Mouse (Mus musculus): Measurements from ENCODE around the gene Psma6. TPM values are rescaled to one million over a fixed set of nuclear protein-coding genes. Genes with fewer than 3 reads are reported as not detected.
A peak's percentile ranks its signal among the peaks of the same experiment; 100 is the strongest.

Gene Psma6
- polyA plus RNA-seq, 1 experiment from 2014 or later: 435 TPM

DNA sequence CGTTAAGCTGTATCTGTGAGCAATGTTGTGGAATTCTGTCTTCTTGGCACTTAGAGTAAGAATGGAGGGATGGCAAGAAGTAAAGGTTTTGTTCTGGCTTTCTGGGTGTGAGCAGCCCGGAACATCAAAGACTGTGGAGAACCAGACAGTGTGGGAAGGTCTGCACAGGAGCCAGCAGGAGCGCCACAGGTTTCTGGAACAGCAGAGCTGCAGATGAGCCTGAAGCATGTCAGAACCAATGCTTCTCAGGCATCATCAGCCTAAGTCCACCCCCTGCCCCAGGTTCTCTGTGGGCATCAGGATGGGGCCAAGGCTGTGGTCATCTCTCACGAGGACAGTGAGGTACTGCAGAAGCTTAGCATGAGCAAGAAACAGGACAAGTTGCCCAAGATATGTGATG, 12.5 kb downstream of the Psma6 start:
- no peak overlapping the region for H3K9ac ChIP-seq
- ATAC-seq (ENCODE audit: insufficient number of reproducible peaks, insufficient read depth, low FRiP score, low TSS enrichment): no peak
- no peaks in the 10 kb centered on the region for H3K27me3 ChIP-seq
- no peaks in the 10 kb centered on the region for H3K36me3 ChIP-seq
- 94% methylated on average over 4 of the region's 4 CpGs for WGBS
- H3K4me2 ChIP-seq (replicated peaks): no peak overlapping the region
- no peaks in the 10 kb centered on the region for H3K9me3 ChIP-seq
- peaks cover 12% of the 10 kb centered on the region for H3K4me1 ChIP-seq
- no peak overlapping the region for H3K27ac ChIP-seq
- H3K4me3 ChIP-seq: no peak overlapping the region

DNA sequence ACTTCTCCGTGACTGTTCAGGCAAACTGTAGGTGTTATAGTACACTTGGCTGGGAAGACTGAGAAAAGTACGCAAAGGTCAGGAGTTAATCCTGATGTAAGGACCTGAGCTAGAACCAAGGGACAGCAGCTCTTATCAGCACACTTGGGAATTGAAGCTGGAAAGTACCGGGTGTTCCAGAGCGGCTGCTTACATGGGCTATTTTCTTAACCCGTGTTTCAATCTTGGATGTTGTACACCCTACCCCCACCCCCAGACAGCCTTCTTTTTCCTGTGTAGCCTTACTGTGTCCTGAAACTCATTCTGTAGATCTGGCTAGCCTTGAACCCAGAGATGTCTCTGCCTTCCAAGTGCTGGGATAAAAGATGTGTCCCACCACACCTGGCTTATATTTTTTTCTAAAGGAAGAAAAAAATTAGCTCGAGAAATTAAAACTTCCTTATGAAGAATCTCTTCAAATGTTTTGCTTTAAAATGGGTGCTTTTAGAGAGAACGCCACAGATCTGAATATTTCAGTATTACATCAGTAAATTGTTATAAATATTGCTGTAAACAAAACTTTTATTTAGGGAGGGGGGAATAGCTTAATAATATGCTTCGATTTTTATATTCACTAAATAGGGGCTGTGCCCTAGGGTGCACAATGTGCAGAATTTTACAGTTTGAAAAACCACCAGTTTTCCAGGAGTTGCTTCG, 13.7 kb downstream of the Psma6 start:
- no peak for ATAC-seq (ENCODE audit: insufficient number of reproducible peaks, insufficient read depth, low FRiP score, low TSS enrichment)
- Histone ChIP-seq H3K4me3 (peak overlapping the region; percentile 89), H3K9ac (peak overlapping the region; percentile 87), H3K9me3 (no peaks in the 10 kb centered on the region), H3K27me3 (no peaks in the 10 kb centered on the region), H3K4me1 (peaks cover 12% of the 10 kb centered on the region), H3K4me2 (replicated peaks) (peak overlapping the region; percentile 57), H3K27ac (peak overlapping the region; percentile 93), H3K36me3 (no peaks in the 10 kb centered on the region)
- 71% methylated on average over 9 of the region's 9 CpGs for WGBS

DNA sequence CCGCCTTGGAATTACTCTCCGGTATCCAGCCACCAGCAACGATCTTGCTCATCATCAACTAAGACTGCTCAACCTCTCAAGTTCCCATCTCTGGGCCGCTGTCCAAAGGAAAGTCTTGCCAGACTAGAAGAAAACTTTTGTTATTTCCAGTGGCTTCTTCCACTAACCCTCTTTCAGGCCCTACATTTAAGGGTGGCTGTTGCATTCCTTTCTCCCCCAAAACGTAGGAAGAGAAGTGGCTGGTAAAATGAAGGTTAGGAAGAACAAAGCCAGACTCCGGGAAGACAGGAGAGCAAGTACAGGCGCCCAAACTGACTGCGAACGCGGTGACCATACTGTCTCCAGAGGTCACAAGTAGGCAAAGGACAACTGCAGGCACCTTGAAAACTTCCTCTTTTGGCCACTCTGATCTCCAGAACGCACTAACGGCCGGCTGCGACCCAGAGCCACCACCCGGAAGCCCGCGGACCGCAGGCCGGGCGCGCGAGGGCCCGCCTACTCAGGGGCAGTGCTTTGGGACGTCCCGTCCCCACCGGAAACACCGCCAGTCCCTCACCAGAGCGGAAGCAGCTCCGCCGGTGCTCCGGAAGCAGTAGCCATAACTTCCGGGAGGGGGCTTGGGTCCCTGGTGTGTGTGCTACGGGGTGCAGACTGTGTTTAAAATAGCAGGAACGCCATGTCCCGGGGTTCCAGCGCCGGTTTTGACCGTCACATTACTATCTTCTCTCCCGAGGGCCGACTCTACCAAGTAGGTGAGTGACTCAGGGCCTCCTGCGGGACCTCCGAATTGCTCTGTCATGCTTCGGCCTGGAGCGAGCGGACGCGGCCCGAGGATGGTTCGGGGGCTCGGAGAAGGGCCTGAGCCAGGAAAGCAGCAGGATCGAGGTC, 14.5 kb downstream of the Psma6 start:
- Histone ChIP-seq H3K4me1 (peaks cover 12% of the 10 kb centered on the region), H3K4me3 (peak overlapping the region; percentile 89), H3K27ac (peak overlapping the region; percentile 93), H3K27me3 (no peaks in the 10 kb centered on the region), H3K9ac (peak overlapping the region; percentile 87), H3K4me2 (replicated peaks) (peak overlapping the region; percentile 97), H3K9me3 (no peaks in the 10 kb centered on the region), H3K36me3 (0 out of 2 replicates have a peak, but pooled peaks cover 3% of the 10 kb centered on the region)
- 1% methylated on average over 51 of the region's 51 CpGs for WGBS
- ATAC-seq (ENCODE audit: insufficient number of reproducible peaks, insufficient read depth, low FRiP score, low TSS enrichment): peak; percentile 99

DNA sequence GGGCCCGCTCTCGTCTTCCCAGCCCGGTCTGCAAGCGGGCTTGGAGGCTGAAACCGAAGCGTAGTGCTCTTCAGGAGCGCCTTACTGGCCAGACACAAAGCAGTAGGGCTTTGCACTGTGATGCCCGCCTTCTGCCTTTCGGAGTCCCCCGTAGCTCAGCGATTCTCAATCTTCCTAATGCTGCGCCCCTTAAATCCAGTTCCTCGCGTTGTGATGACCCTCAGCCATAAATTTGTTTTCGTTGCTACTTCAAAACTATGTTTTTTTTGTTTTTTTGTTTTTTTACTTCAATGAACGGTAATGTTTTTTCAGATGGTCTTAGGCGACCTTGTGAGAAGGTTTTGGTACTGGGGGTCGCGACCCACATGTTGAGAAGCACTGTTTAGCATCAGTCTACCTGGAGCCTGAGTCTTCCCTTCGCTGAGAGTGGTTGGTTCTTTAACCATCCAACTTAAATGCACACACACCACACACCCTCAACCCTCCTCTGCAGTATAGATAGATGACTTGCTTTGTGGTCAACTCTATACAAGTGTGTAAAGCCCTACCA, 15.2 kb downstream of the Psma6 start:
- 0 out of 2 replicates have a peak, but pooled peaks cover 8% of the 10 kb centered on the region for H3K36me3 ChIP-seq
- no peak for ATAC-seq (ENCODE audit: insufficient number of reproducible peaks, insufficient read depth, low FRiP score, low TSS enrichment)
- under 1% methylated on average over 20 of the region's 20 CpGs for WGBS

DNA sequence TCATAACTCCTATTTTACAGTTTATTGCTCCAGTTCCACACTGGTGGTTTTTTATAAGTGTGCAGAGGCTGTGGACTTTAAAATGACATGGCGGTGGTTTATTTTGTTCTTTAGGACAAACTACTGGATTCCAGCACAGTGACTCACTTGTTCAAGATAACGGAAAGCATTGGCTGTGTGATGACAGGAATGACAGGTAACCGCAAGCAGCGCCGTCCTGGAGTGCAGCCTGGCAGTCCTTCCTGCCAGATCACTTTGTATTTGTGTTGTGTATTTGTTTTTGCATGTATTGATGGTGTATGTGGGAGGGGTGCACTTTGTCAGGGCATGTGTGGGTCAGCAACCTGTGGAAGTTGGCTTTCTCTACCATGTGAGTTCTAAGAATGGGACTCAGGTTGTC, 23.9 kb downstream of the Psma6 start:
- no peak overlapping the region for H3K27ac ChIP-seq
- no peak overlapping the region for H3K4me2 ChIP-seq (replicated peaks)
- ATAC-seq (ENCODE audit: insufficient number of reproducible peaks, insufficient read depth, low FRiP score, low TSS enrichment): no peak
- H3K36me3 ChIP-seq: peaks cover 50% of the 10 kb centered on the region
- H3K9ac ChIP-seq: no peak overlapping the region
- WGBS: 92% methylated on average over 5 of the region's 5 CpGs
- no peaks in the 10 kb centered on the region for H3K27me3 ChIP-seq
- H3K4me3 ChIP-seq: no peak overlapping the region
- H3K9me3 ChIP-seq: no peaks in the 10 kb centered on the region
- no peaks in the 10 kb centered on the region for H3K4me1 ChIP-seq

More for the DNA sequence above, 15.2 kb downstream of the Psma6 start:
- Histone ChIP-seq H3K27me3 (no peaks in the 10 kb centered on the region), H3K27ac (peak overlapping the region; percentile 93), H3K4me1 (peaks cover 12% of the 10 kb centered on the region), H3K9ac (peak overlapping the region; percentile 87), H3K4me3 (peak overlapping the region; percentile 89), H3K4me2 (replicated peaks) (peak overlapping the region; percentile 97), H3K9me3 (no peaks in the 10 kb centered on the region)

DNA sequence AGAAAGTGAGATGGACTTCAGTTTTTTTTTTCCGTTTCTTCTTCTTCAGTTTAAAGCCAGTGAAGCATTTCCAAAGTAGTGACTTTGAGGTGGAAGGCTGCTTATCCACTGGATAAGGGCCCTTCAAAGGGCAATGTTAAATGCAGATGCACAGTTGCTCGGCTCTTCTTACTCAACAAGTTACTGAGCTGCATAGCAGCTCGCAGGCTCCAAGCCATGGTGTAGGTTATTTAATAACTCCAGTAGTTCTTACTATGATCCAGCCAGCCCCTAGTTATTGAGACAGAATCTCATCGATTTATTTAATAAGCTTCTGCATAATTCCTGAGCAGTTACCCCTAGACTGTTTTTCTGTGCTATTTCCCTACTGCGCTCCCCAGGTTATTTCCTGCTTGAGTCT, 31.2 kb downstream of the Psma6 start:
- no peak overlapping the region for H3K9ac ChIP-seq
- no peak overlapping the region for H3K4me2 ChIP-seq (replicated peaks)
- WGBS: 95% methylated on average over 5 of the region's 5 CpGs
- H3K9me3 ChIP-seq: no peaks in the 10 kb centered on the region
- no peaks in the 10 kb centered on the region for H3K27me3 ChIP-seq
- H3K36me3 ChIP-seq: peaks cover 79% of the 10 kb centered on the region
- H3K27ac ChIP-seq: no peak overlapping the region
- ATAC-seq (ENCODE audit: insufficient number of reproducible peaks, insufficient read depth, low FRiP score, low TSS enrichment): no peak
- H3K4me3 ChIP-seq: no peak overlapping the region
- no peaks in the 10 kb centered on the region for H3K4me1 ChIP-seq

DNA sequence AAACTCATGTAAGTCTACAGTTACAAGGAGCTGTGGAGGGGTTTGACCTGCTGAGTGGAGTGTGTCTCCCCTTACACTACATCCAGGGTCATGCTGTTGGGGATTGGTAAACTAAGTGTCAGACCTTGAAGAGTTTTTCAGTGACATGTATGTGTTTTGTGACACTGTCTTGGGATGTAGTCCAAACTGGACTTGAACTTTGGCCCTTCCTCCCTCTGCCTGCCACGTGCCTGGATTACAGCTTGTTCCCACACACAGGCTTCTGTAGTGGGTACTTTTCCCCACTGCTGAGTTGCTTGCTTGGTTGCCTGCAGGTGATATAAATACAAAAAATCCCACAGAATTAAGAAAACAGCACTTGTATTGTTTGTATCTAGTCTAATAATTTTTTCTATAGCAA, 31.7 kb downstream of the Psma6 start:
- no peak overlapping the region for H3K4me2 ChIP-seq (replicated peaks)
- WGBS: 76% methylated on average over 1 of the region's 1 CpGs
- H3K9me3 ChIP-seq: no peaks in the 10 kb centered on the region
- no peaks in the 10 kb centered on the region for H3K27me3 ChIP-seq
- no peak overlapping the region for H3K27ac ChIP-seq
- H3K4me1 ChIP-seq: no peaks in the 10 kb centered on the region
- no peak overlapping the region for H3K9ac ChIP-seq
- no peak overlapping the region for H3K4me3 ChIP-seq
- H3K36me3 ChIP-seq: peaks cover 80% of the 10 kb centered on the region
- ATAC-seq (ENCODE audit: insufficient number of reproducible peaks, insufficient read depth, low FRiP score, low TSS enrichment): no peak

DNA sequence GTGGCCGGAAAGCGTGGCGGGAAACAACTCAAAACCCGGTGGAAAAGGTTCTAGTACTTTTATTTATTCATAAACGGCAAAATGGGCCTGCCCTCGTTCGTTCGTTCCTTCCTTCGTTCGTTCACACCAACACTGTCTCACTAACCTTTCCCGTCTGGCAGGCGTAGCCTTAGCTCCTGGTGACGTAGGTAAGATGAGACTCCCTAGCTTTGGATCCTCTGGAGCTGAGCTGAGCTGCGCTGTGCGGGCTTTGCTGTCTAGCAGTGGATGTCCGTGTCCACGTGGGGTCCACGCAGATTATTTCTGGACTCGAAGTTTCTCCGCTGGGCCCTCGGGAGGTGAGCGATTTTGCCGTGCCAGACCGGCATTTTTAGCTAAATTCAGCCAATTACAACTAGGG, 36.2 kb downstream of the Psma6 start:
- Histone ChIP-seq H3K4me1 (no peaks in the 10 kb centered on the region), H3K4me3 (no peak overlapping the region), H3K9me3 (no peaks in the 10 kb centered on the region), H3K27ac (no peak overlapping the region), H3K36me3 (peaks cover 46% of the 10 kb centered on the region), H3K4me2 (replicated peaks) (no peak overlapping the region), H3K9ac (no peak overlapping the region), H3K27me3 (no peaks in the 10 kb centered on the region)
- no peak for ATAC-seq (ENCODE audit: insufficient number of reproducible peaks, insufficient read depth, low FRiP score, low TSS enrichment)
- WGBS: 92% methylated on average over 24 of the region's 24 CpGs

DNA sequence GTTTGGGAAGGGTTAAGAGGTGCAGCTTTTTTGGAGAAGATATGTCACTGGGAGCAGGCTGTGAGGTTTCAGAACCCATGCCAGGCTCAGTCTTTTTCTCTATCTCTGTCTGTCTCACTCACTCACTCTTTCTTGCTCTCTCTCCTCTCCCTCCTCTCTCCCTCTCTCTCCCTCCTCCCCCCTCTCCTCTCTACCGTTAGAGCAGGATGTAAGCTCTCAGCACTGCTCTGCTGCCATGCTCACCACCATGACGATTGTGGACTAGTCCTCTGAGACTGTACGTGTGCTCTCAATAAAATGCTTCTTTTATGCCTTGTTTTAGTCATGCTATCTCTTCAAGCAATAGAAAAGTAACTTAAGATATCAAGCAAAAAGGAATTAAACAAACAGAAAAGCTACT, 38.0 kb downstream of the Psma6 start:
- Histone ChIP-seq H3K4me3 (no peak overlapping the region), H3K4me2 (replicated peaks) (no peak overlapping the region), H3K9me3 (no peaks in the 10 kb centered on the region), H3K36me3 (peaks cover 30% of the 10 kb centered on the region), H3K9ac (no peak overlapping the region), H3K4me1 (no peaks in the 10 kb centered on the region), H3K27me3 (no peaks in the 10 kb centered on the region), H3K27ac (no peak overlapping the region)
- 29% methylated on average over 3 of the region's 3 CpGs for WGBS
- ATAC-seq (ENCODE audit: insufficient number of reproducible peaks, insufficient read depth, low FRiP score, low TSS enrichment): no peak

DNA sequence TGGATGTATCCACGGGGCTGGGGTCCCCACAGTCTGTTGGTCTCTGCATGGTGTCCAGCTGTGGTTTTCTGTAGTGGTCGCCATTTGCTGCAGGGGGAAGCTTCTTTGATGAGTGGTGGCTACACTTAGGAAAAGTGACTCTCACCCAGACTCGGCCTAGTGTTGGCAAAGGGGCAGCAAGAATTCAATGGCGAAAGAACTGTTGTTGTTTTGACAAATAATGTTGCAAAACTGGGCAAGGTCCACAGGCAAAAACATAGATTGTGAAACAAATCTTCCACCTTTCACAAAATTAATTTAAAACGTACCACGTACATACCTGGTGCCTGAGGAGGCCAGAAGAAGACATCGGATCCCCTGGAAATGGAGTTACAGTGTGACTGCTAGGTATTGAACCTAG, 42.3 kb downstream of the Psma6 start:
- no peak overlapping the region for H3K9ac ChIP-seq
- ATAC-seq (ENCODE audit: insufficient number of reproducible peaks, insufficient read depth, low FRiP score, low TSS enrichment): no peak
- no peak overlapping the region for H3K4me3 ChIP-seq
- H3K9me3 ChIP-seq: no peaks in the 10 kb centered on the region
- 87% methylated on average over 7 of the region's 7 CpGs for WGBS
- no peaks in the 10 kb centered on the region for H3K36me3 ChIP-seq
- no peaks in the 10 kb centered on the region for H3K27me3 ChIP-seq
- H3K4me2 ChIP-seq (replicated peaks): no peak overlapping the region
- no peak overlapping the region for H3K27ac ChIP-seq
- no peaks in the 10 kb centered on the region for H3K4me1 ChIP-seq

DNA sequence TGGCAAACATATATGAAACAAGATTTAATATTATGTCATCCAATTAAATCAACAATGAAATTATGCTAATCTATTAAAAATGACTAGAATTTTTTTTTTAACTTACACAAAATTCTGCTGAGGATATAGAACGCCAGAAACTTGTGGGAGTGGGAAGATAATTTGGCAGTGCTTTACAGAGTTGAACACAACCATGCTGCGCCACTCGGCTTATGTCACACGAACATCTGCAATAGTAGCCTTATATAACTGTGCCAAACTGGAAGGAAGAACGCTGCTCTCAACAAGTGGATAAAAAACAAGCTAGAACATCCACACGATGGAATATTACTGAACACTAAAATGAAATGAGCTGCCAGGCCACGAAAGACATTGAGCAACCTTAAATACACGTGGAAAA, 45.2 kb downstream of the Psma6 start:
- Histone ChIP-seq H3K9ac (no peak overlapping the region), H3K36me3 (no peaks in the 10 kb centered on the region), H3K9me3 (no peaks in the 10 kb centered on the region; the same call in 1 of the 2 replicates), H3K27ac (no peak overlapping the region), H3K4me3 (no peak overlapping the region), H3K4me1 (no peaks in the 10 kb centered on the region), H3K4me2 (replicated peaks) (no peak overlapping the region), H3K27me3 (no peaks in the 10 kb centered on the region)
- WGBS: 82% methylated on average over 8 of the region's 8 CpGs
- no peak for ATAC-seq (ENCODE audit: insufficient number of reproducible peaks, insufficient read depth, low FRiP score, low TSS enrichment)

DNA sequence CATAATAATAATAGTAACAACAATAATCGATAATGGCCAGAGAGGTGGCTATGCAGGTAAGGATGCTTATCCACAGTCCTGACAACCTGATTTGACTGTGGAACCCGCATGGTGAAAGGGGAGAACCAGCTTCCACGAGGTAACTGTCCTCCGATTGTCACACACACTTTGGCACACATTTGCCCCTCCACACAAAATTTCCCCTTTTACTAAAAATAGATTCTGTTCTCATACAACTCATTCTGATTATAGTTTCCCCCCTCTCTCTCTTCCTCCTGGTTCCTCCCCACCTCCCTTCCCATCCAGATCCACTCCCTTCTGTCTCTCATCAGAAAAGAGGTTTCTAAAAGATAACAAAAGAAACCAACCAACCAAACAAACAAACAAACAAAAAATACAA, 45.9 kb downstream of the Psma6 start:
- ATAC-seq (ENCODE audit: insufficient number of reproducible peaks, insufficient read depth, low FRiP score, low TSS enrichment): no peak
- Histone ChIP-seq H3K27ac (no peak overlapping the region), H3K4me3 (no peak overlapping the region), H3K9ac (no peak overlapping the region), H3K36me3 (no peaks in the 10 kb centered on the region), H3K4me2 (replicated peaks) (no peak overlapping the region), H3K4me1 (no peaks in the 10 kb centered on the region), H3K27me3 (no peaks in the 10 kb centered on the region), H3K9me3 (no peaks in the 10 kb centered on the region; the same call in 1 of the 2 replicates)
- 84% methylated on average over 4 of the region's 4 CpGs for WGBS
